Mouse (Mus musculus): Measurements from ENCODE around the gene Fbxl19. TPM values are rescaled to one million over a fixed set of nuclear protein-coding genes. Genes with fewer than 3 reads are reported as not detected.
"Not testable (repeated sequence)": the region's sequence is repeated elsewhere in the genome, so short reads cannot be mapped to it uniquely, and the experiment has no call there.

The Fbxl19 gene
- polyA plus RNA-seq, 1 experiment from 2014 or later: 5.1 TPM

DNA sequence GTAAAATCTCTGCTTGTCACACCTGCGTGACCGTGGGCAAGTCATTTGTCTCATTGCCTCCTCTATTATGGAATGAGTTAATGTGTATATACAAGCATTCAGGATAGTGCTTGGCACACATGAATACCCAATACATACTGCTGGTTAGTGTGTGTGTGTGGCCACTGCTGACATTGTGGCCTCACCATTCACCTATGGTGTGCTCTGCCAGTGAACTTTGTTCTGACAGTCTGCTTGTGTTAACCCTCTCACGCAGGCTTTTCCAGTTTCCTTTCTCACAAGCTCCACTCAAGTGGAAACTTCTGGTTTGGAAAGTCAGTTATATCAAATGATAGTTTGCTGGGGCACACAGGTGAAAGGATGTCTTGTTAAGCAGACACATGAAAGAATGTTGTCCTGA, 33.3 kb upstream of the Fbxl19 start:
- Histone ChIP-seq H3K27ac (peak overlapping the region; percentile 97), H3K27me3 (no peaks in the 10 kb centered on the region), H3K4me2 (no peak overlapping the region; the same call in 1 of the 2 replicates), H3K36me3 (peaks cover 5% of the 10 kb centered on the region), H3K4me1 (peaks cover 46% of the 10 kb centered on the region), H3K9me3 (no peaks in the 10 kb centered on the region), H3K9ac (no peak overlapping the region), H3K4me3 (no peak overlapping the region)
- no peak for ATAC-seq (ENCODE audit: borderline replicate concordance, extremely low read depth, low FRiP score, low TSS enrichment)
- 74% methylated on average over 3 of the region's 3 CpGs for WGBS

DNA sequence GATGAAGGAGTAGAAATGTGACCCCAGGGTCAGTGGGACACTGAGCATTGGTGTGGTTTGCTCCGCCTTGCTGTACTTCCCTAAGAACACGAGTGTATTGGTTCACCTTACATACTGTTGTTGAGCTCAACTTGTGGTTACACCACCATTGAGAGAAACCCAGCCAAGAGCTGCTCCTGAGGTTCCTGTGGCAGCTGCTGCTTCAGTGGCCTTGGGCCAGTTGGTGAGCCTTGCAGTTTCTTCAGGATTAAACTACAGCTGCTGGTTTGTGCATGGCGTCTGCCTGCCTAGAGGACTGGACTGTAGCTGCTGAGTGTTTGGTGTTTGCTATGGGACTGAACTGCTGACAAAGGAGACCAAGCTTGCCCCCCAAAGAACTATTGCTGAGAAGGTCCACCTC, 32.9 kb upstream of the Fbxl19 start:
- Histone ChIP-seq H3K9me3 (no peaks in the 10 kb centered on the region), H3K27ac (peak overlapping the region; percentile 97), H3K4me1 (peaks cover 44% of the 10 kb centered on the region), H3K4me3 (no peak overlapping the region), H3K9ac (no peak overlapping the region), H3K27me3 (no peaks in the 10 kb centered on the region), H3K4me2 (peak overlapping the region; percentile 71; the same call in 1 of the 2 replicates), H3K36me3 (peaks cover 2% of the 10 kb centered on the region; the same call in 1 of the 2 replicates)
- 65% methylated on average over 3 of the region's 3 CpGs for WGBS
- no peak for ATAC-seq (ENCODE audit: borderline replicate concordance, extremely low read depth, low FRiP score, low TSS enrichment)

DNA sequence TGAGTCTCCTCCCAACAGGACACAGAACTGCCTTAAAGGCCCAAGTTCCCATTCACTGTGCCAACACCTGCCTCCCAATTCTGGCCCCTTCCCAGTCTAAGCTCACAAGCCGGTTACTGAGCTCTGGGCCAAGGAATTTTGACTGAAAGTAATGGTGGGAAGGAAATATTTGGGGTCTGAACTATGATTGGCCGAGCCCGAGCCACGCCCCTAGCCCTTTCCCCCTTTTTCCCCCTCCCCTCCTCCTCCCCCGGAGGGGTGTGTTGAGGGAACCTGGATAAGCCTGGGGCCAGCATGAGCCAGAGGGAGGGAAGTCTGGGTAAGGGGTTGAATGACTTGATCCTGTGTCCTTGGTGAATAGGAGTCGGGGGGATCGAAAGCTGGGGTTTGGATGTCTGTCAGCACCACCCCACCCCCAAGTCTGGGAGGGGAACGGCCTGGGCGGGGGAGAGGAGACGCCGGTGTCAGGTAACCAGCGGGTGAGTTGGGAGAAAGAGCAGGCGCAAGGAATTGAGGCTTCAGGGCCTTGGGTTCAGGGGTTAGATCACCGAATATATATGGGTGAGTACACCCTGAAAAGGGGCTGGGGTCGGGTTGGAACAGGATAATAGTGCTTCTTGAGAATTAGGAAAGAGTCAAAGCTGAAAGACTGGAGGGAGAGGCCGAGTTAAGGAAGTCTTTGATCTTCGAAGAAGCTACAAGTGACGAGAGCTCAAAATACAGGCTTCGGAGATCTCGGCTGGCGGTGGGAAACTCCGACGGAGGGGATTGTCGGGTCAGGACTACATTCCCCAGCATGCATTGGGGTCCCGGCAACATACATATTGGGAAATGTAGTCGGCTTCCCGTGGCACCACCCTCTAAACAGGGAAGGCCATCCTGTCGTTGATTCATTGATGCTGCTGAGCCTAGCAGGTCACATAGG, 31.6 kb upstream of the Fbxl19 start, which contains the start of gene Ctf1:
Gene Ctf1 (plus strand): TSS at position 276 of the 925 bp plus-strand sequence.
- WGBS: 1% methylated on average over 28 of the region's 28 CpGs
- ATAC-seq (ENCODE audit: borderline replicate concordance, extremely low read depth, low FRiP score, low TSS enrichment): peak; percentile 41; the same call in 1 of the 2 replicates
- peaks cover 42% of the 10 kb centered on the region for H3K4me1 ChIP-seq

DNA sequence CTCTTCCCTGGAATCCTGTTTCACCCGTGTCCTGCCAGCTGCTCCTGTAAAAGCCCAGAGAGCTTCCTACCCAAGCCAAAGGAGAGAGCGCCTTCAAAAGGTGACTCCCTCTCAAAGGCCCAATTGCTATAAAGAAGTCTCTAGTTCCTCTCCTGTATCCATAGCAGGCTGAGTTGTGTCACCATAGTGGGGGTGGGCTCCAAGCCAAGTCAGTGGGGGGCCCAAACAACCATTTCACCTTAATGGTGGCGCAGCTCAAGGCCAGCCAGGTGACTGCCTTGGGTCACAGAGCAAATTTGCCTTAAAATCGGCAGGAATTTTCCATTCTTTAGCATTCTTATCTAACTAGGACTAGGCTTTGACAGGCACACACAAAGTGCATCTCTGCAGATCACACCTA, 29.5 kb upstream of the Fbxl19 start:
- no peaks in the 10 kb centered on the region for H3K27me3 ChIP-seq
- H3K4me3 ChIP-seq: no peak overlapping the region
- H3K9me3 ChIP-seq: no peaks in the 10 kb centered on the region
- no peaks in the 10 kb centered on the region for H3K36me3 ChIP-seq
- no peak overlapping the region for H3K9ac ChIP-seq
- no peak for ATAC-seq (ENCODE audit: borderline replicate concordance, extremely low read depth, low FRiP score, low TSS enrichment)
- H3K27ac ChIP-seq: no peak overlapping the region
- H3K4me1 ChIP-seq: peaks cover 33% of the 10 kb centered on the region
- WGBS: 76% methylated on average over 4 of the region's 4 CpGs
- no peak overlapping the region for H3K4me2 ChIP-seq

More for the DNA sequence above, 31.6 kb upstream of the Fbxl19 start, which contains the start of gene Ctf1:
- Histone ChIP-seq H3K9ac (peak within 1 kb of the TSS; percentile 40), H3K4me2 (peak within 1 kb of the TSS; percentile 71), H3K9me3 (no peaks in the 10 kb centered on the region), H3K27me3 (no peaks in the 10 kb centered on the region), H3K27ac (peak within 1 kb of the TSS; percentile 97), H3K36me3 (no peaks in the 10 kb centered on the region), H3K4me3 (peak within 1 kb of the TSS; percentile 42)

DNA sequence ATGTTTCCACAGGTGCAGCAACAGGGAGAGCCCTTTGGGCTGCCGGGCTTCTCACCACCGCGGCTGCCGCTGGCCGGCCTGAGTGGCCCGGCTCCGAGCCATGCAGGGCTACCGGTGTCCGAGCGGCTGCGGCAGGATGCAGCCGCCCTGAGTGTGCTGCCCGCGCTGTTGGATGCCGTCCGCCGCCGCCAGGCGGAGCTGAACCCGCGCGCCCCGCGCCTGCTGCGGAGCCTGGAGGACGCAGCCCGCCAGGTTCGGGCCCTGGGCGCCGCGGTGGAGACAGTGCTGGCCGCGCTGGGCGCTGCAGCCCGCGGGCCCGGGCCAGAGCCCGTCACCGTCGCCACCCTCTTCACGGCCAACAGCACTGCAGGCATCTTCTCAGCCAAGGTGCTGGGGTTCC, 27.4 kb upstream of the Fbxl19 start:
- no peaks in the 10 kb centered on the region for H3K27me3 ChIP-seq
- no peak overlapping the region for H3K27ac ChIP-seq
- no peaks in the 10 kb centered on the region for H3K9me3 ChIP-seq
- H3K4me2 ChIP-seq: peak overlapping the region; percentile 73
- H3K4me1 ChIP-seq: peaks cover 27% of the 10 kb centered on the region
- peak; percentile 53; the same call in 1 of the 2 replicates for ATAC-seq (ENCODE audit: borderline replicate concordance, extremely low read depth, low FRiP score, low TSS enrichment)
- WGBS: 2% methylated on average over 41 of the region's 41 CpGs
- H3K4me3 ChIP-seq: peak overlapping the region; percentile 39
- H3K9ac ChIP-seq: peak overlapping the region; percentile 42
- H3K36me3 ChIP-seq: no peaks in the 10 kb centered on the region

DNA sequence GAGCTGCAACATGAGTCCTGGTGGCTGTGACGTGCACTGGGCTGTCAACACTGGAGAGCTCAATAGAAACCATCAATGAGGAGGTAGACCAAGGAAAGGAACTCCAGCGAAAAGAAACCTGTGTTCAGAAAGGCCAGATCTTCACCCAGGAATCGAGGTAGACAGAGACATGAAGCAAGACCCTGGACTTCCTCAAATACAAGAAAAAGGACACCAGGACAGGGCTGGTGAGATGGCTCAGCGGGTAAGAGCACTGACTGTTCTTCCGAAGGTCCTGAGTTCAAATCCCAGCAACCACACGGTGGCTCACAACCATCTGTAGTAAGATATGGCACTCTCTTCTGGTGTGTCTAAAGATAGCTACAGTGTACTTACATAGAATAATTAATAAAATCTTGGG, 26.0 kb upstream of the Fbxl19 start:
- Histone ChIP-seq H3K27ac (no peak overlapping the region), H3K4me2 (no peak overlapping the region), H3K9ac (no peak overlapping the region), H3K4me1 (peaks cover 16% of the 10 kb centered on the region), H3K4me3 (no peak overlapping the region), H3K9me3 (no peaks in the 10 kb centered on the region), H3K27me3 (no peaks in the 10 kb centered on the region), H3K36me3 (no peaks in the 10 kb centered on the region)
- ATAC-seq (ENCODE audit: borderline replicate concordance, extremely low read depth, low FRiP score, low TSS enrichment): no peak
- WGBS: 87% methylated on average over 6 of the region's 6 CpGs

DNA sequence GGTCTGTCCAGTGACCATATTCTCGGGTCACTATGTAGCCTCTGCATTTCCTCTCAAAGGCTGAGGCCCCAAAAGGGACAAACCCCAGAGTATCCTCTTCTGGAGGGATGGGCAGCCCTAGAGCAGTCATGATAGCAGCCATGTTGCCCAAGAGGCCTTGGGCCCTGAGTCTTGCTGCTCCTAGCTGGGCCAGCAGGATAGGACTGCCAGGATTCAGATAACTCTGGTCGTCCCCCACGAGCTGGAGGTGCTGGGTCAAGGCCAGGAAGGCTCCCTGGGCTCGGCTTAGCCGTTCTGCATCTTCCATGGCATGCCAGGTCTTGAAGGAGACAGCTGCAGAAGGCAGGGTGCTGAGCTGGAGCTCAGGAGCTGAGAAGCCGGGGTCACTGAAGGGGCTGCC, 25.1 kb upstream of the Fbxl19 start:
- Histone ChIP-seq H3K9ac (no peak overlapping the region), H3K9me3 (no peaks in the 10 kb centered on the region), H3K4me2 (no peak overlapping the region), H3K4me1 (peaks cover 10% of the 10 kb centered on the region), H3K4me3 (no peak overlapping the region), H3K27me3 (no peaks in the 10 kb centered on the region), H3K36me3 (no peaks in the 10 kb centered on the region), H3K27ac (no peak overlapping the region)
- no peak for ATAC-seq (ENCODE audit: borderline replicate concordance, extremely low read depth, low FRiP score, low TSS enrichment)
- WGBS: 79% methylated on average over 6 of the region's 6 CpGs

DNA sequence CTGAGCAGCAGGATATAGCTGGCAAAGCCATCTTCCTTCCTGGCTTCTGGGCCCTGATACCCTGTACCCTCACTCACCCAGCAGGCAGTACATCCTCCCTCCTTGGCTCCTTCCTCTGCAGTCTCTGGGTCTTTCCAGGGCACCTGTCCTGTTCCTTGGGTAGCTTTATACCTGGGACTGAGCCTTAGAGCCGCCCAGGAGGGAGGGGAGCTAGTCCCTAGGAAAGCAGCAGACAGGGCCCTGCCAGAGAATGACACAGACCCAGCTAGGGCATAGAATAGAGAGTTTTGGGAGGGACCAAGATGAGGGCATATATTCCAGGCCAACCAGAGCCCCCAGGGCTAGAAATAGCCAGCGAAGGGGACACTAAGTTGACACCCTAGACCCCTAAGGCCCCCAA, 18.9 kb upstream of the Fbxl19 start:
- WGBS: 53% methylated on average over 2 of the region's 2 CpGs
- Histone ChIP-seq H3K27ac (no peak overlapping the region), H3K27me3 (no peaks in the 10 kb centered on the region), H3K36me3 (no peaks in the 10 kb centered on the region), H3K4me3 (no peak overlapping the region), H3K9ac (no peak overlapping the region), H3K4me1 (no peaks in the 10 kb centered on the region), H3K4me2 (no peak overlapping the region), H3K9me3 (no peaks in the 10 kb centered on the region)
- no peak for ATAC-seq (ENCODE audit: borderline replicate concordance, extremely low read depth, low FRiP score, low TSS enrichment)

DNA sequence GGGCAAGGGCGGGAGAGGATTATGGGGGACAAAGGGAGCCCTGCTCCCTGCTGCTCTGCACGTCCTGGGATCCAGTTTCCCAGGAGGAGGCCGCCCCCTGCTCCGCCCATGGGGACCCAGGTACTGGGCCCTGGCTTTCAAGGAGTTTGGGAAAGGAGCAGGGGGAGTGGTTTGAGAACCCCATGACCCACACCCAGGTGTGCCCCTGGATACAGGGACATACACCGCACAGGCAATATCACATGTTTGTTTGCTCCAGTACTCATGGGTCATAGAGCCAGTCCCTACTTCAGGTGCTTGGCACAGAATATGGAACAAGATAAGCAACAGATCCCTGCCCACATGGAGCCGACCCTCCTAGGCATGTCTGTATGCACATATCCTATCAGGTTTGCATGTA, 18.4 kb upstream of the Fbxl19 start:
- H3K4me3 ChIP-seq: no peak overlapping the region
- no peaks in the 10 kb centered on the region for H3K27me3 ChIP-seq
- H3K9ac ChIP-seq: no peak overlapping the region
- 50% methylated on average over 6 of the region's 6 CpGs for WGBS
- no peak for ATAC-seq (ENCODE audit: borderline replicate concordance, extremely low read depth, low FRiP score, low TSS enrichment)
- no peaks in the 10 kb centered on the region for H3K9me3 ChIP-seq
- H3K27ac ChIP-seq: no peak overlapping the region
- no peak overlapping the region for H3K4me2 ChIP-seq
- H3K36me3 ChIP-seq: no peaks in the 10 kb centered on the region
- no peaks in the 10 kb centered on the region for H3K4me1 ChIP-seq

DNA sequence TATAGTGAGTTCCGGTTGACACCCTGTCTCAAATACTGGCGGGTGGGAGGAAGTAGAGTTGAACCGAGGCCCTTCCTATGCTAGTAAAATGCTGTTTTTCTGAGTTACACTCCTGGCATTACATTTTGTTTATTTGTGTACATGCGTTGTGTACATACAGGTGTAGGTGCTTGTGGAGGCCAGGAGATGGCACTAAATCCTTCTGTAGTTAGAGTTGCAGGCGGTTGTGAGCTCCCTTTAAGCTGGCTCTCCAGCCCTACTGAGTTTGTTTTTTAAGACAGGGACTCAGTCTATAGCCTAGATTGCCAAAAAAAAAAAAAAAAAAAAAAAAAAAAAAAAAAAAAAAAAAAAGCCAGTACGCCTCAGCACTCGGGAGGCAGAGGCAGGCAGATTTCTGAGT, 16.4 kb upstream of the Fbxl19 start:
- Histone ChIP-seq H3K9ac (no peak overlapping the region), H3K27me3 (no peaks in the 10 kb centered on the region), H3K4me1 (no peaks in the 10 kb centered on the region), H3K4me2 (no peak overlapping the region), H3K27ac (no peak overlapping the region), H3K9me3 (no peaks in the 10 kb centered on the region), H3K36me3 (no peaks in the 10 kb centered on the region), H3K4me3 (no peak overlapping the region)
- 78% methylated on average over 7 of the region's 7 CpGs for WGBS
- no peak for ATAC-seq (ENCODE audit: borderline replicate concordance, extremely low read depth, low FRiP score, low TSS enrichment)

DNA sequence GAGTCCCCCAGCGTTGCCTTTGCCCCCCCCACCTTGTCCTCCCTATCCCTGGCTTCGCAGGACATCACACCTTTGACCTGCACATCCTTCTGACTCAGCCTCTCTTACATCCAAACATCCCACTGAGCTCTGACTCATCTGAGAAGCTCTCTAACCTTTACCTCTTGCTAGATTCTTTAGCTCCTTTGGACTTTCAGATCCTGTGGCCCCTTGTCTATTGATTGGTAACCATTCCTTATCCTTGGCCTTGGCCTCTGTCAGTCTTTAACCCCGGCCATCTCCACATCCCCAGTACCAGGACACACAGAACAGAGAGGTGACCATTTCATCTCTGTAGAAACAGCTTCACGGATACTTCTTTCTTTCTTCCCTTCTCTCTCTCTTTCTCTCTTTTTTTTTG, 14.2 kb upstream of the Fbxl19 start:
- Histone ChIP-seq H3K36me3 (no peaks in the 10 kb centered on the region), H3K4me3 (no peak overlapping the region), H3K9ac (no peak overlapping the region), H3K9me3 (no peaks in the 10 kb centered on the region), H3K4me1 (no peaks in the 10 kb centered on the region), H3K4me2 (no peak overlapping the region), H3K27ac (no peak overlapping the region), H3K27me3 (no peaks in the 10 kb centered on the region)
- 49% methylated on average over 4 of the region's 4 CpGs for WGBS
- ATAC-seq (ENCODE audit: borderline replicate concordance, extremely low read depth, low FRiP score, low TSS enrichment): no peak

DNA sequence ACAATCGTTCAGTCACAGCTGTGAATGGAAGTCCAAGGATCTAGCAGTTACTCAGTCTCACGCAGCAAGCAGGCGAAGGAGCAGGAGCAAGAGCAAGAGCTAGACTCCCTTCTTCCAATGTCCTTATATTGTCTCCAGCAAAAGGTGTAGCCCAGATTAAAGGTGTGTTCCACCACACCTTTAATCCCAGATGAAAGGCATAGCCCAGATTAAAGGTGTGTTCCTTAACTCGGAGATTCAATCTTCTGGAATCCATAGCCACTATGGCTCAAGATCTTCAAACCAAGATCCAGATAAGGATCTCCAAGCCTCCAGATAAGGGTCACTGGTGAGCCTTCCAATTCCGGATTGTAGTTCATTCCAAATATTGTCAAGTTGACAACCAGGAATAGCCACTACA, 12.3 kb upstream of the Fbxl19 start, which contains the start of gene Ctf2:
Gene Ctf2 (minus strand): TSS at position 101 of the 400 bp plus-strand sequence.
- WGBS: 100% methylated on average over 1 of the region's 5 CpGs
- not testable (repeated sequence) for H3K4me1 ChIP-seq; H3K9ac ChIP-seq; H3K4me3 ChIP-seq; H3K27me3 ChIP-seq; H3K27ac ChIP-seq; H3K36me3 ChIP-seq; H3K9me3 ChIP-seq; ATAC-seq (ENCODE audit: borderline replicate concordance, extremely low read depth, low FRiP score, low TSS enrichment); H3K4me2 ChIP-seq
